Mouse (Mus musculus): ENCODE results near the gene H2-Eb2. TPM values are rescaled to one million over a fixed set of nuclear protein-coding genes. Genes with fewer than 3 reads are reported as not detected.

Gene H2-Eb2
- total RNA-seq (2022): not detected

DNA sequence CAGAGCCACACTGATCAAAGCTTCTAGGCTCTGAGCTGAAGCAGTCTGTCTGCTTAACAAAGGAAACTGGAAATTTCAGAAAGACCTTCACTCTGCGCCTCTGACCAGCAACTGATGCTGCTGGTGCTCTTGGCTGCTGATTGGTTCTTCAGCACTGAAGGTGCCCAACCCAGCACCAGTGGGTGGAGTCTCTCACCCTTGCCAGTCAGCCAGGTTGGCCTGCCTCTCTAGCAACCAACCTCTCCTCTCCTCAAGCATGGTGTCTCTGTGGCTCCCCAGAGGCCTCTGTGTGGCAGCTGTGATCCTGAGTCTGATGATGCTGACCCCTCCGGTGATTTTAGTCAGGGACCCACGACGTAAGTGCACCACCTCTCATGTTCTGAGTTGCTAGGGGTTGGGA lies at the start of gene H2-Eb2:
H2-Eb2 (plus strand) TSS at position 230 of the 400 bp plus-strand sequence.
- DNase-seq (ENCODE audit: low spot score in 2 of 2): no peak

DNA sequence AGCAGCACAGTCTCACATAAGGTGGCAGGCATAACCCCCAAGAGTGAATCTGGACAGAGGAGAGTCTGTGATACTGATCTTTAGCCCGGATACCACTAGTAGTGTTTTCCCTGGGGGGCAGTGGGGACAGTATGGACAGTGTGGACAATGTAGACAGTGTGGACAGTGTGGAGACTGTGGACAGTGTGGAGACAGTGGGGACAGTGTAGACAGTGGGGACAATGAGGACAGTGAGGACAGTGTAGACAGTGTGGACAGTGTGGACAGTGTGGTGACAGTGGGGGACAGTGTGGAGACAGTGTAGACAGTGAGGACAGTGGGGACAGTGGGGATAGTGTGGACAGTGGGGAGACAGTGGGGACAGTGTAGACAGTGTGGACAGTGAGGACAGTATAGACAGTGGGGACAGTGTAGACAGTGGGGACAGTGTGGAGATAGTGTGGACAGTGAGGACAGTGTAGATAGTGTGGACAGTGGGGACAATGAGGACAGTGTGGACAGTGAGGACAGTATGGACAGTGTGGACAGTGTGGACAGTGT lies 44.9 kb upstream of the H2-Eb2 start:
- no peak for DNase-seq (ENCODE audit: low spot score in 2 of 2)

DNA sequence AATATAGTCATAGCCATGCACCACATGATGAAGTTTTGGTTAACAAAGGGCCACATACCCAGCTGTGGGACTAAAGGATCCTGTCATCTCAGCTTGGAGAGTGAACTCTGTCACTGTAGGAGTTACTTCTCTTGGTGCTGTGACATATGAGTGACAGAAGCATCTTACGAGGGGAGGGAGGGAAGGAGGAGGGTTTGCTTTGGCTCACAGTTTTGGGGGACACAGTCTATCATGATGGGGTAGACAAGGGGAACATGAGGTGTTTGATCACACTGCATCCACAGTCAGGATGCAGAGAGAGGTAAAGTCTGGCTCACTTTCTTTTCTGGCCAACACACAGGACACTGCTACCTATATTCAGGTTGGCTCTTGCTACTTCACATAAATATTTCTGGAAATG lies 43.6 kb upstream of the H2-Eb2 start:
- DNase-seq (ENCODE audit: low spot score in 2 of 2): no peak

DNA sequence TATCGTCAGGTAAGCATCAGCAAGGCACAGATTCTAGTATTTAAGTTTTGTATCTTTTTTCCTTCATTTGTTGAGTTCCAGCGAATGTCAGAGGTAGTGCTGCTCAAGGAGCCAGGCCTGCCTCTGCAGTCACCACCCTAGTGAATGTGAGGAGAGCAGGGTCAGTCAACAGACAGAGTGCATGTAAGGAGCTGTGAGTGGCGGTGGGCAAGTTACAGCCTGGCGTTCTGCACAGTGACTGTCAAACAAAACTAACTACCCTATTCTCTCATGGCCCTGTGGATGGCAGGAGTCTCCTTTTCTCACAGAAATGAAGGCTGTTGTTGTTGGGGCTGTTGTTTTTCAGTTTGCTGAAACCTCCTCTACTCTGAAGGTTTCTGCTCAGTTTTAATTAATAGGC lies 40.1 kb upstream of the H2-Eb2 start:
- DNase-seq (ENCODE audit: low spot score in 2 of 2): no peak

DNA sequence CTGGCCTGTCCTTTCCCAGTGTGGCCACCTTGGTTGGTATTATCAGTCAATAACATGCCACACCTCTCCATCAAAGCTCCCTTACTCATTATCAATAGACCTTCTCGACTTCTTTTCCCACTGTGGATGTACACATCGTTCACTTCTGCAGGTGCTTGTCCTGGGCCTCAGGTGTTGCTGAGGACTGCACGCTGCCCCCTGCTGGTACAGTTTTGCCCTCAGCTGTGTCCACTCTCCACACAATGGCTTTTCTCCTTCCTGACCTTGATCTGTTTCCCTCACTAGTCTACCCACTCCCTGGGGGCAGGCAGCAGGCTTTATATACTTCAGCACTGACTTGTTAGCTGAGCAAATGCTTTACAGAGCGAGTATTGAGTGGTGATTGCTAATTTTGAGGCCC lies 39.6 kb upstream of the H2-Eb2 start:
- no peak for DNase-seq (ENCODE audit: low spot score in 2 of 2)

DNA sequence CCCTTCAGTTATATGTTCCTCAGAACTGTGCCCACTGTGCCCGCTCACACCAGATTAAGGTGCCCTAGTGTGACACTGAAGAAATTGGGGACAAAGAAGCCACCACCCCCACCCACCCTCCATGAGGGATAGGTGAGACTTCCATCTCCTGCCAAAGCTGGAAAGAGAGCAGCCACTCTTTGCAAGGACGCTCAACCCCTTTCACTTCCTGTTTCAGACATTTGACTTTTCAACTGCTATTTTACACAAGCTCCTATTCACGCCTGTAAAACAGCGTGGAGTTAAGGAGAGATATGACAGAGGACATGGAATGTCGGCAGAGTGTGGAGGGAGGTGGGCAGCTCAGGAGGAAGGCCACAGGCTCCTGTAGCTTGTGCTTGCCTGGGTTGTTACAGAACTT lies 39.0 kb upstream of the H2-Eb2 start:
- no peak for DNase-seq (ENCODE audit: low spot score in 2 of 2)

DNA sequence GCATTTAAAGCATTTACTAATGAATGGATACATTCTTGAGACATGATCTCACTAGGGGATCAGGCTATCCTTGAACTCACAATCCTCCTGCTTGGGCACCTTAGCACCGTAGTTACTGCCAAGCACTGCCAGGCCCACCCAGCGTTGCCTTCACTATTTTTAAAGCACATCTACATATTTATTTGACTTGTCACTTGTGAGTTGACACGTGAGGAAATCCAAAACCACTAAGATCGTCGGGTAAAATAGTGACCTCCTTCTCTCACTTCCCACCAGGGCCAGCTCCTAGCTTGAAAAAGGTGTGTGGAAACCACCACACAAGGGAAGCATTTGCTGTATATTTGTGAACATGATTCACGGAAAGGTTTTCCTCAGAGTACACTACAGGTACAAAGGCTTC lies 38.5 kb upstream of the H2-Eb2 start:
- no peak for DNase-seq (ENCODE audit: low spot score in 2 of 2)

DNA sequence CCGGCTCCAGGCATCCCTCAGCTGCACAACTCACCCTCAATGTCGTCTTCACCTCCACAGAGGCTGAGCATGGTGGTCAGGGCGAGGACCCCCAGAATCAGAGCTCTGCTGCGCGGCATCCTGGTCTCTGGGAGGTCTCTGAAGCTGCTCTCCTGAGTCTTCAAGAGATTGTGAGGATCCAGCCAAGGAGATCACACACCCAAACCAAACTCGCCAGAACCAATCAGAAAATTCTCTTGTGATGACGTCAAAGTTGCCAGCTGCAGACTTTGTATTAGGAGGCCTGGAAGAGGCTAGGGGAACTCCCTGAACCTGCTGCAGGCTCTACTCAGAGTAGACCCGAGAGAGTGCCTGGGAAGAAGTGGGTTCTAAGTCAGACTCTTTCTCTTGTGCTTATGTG lies 37.8 kb upstream of the H2-Eb2 start, which contains the start of gene H2-Aa:
H2-Aa (minus strand) TSS at position 176 of the 400 bp plus-strand sequence.
- DNase-seq (ENCODE audit: low spot score in 2 of 2): peak; percentile 76 to 80

DNA sequence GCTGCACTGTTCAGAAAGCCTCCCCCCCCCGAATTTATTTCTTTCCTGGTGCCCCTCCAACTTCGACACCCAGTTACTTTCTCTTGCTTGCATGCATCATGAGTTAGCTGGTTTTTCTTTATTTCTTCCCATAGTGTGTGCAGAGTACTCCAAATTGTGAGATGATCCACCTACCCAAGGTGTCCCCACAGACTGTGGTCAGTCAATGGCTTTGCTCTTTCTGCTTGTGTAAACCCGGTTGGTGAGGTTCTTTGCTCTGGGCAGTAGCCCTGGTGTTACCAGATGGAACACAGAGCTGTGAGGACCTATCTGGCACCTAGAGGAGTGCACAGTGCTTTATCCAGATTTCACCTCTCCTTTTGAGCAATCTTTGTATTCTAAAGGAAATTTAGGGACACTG lies 37.3 kb upstream of the H2-Eb2 start:
- DNase-seq (ENCODE audit: low spot score in 2 of 2): no peak

DNA sequence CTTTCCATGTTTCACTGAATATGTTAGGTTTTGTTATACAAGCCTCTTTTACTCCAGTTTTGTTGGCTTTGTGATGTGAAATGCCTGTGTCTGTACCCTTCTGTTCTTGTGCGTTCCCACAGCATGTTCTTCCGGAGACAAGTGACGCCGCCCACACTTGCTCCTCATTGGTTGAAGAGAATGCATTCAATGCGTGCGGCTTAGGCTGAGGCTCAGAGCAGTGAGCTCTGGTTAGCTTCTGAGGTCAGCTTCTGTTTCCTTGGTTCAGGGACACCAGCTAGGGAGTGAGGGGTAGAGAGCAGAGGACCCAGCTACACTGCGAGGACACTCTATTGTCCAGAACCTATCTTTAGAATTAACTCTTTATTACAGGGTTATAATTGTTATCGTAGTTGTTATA lies 33.9 kb upstream of the H2-Eb2 start:
- DNase-seq (ENCODE audit: low spot score in 2 of 2): peak; percentile 29 to 44

DNA sequence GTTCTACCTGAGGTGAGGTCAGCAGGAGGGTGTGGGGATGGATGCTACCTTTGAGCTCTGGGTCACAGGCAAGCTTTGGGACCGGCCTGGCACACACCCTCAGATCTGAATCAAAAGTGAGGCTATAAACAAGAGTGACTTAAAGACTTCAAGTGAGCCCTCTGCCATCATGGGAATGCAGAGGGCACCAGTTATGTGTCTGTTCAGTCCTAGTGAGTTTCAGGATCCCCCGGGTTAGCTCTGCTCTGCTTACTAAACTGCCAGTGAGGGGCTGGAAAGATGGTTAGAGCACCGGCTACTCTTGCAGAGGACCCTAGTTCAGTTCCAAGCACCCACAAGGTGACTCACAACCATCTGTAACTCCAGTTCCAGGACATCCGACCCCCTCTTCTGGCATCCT lies 32.9 kb upstream of the H2-Eb2 start:
- no peak for DNase-seq (ENCODE audit: low spot score in 2 of 2)

DNA sequence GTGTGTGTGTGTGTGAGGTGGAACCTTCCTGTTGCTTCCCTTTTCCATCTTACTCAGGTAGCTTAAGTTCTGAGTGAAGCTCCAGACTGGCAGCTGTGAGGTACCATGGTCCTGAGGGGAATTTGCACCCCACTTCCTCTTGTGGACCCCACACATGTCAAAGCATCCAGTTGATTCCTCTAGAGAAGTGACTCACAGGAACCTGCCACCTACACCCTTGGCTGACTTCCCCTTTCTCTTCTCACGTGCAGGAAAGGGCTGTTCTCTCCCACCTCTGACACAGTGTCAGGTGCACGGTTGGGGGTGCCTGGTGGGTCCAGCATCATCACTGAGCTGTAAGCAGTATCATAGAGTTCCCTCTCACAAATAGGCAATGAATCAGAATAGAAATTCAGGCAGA lies 31.9 kb upstream of the H2-Eb2 start:
- no peak for DNase-seq (ENCODE audit: low spot score in 2 of 2)

DNA sequence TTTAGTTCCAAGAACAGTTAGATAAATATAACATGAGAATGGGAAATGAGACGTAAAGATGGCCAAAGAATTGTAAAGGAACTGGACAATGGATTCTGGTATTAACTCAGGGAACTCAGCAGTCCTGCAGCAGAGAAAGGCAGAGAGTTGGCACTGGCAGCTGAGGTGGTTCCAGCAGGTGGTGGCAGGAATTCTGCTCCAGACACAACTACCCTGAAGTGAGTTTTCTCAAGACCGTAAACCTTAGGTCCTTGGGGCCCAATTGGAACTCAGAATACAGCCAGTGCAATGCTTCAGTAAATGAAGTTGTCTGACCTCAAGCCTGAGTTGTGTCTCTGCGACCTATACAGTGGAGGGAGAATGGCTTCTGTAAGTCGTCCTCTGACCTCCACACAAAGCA lies 31.2 kb upstream of the H2-Eb2 start:
- no peak for DNase-seq (ENCODE audit: low spot score in 2 of 2)

DNA sequence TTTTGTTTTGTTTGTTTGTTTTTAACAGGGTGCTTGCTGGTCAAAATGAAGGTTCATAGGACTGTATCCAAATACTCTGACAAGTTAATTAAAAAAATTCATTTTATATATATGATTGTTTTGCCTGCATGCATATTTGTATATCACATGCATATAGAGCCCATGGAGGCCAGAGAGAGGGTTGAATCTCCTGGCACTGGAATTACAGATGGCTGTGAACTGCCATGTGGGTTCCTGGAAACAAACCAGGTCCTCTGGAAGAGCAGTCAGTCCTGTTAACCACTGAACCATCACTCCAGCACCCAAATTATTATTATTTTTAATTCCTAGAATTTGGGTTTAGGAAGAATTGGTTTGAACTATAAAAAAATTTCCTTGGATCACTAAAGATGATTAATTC lies 30.2 kb upstream of the H2-Eb2 start:
- no peak for DNase-seq (ENCODE audit: low spot score in 2 of 2)

DNA sequence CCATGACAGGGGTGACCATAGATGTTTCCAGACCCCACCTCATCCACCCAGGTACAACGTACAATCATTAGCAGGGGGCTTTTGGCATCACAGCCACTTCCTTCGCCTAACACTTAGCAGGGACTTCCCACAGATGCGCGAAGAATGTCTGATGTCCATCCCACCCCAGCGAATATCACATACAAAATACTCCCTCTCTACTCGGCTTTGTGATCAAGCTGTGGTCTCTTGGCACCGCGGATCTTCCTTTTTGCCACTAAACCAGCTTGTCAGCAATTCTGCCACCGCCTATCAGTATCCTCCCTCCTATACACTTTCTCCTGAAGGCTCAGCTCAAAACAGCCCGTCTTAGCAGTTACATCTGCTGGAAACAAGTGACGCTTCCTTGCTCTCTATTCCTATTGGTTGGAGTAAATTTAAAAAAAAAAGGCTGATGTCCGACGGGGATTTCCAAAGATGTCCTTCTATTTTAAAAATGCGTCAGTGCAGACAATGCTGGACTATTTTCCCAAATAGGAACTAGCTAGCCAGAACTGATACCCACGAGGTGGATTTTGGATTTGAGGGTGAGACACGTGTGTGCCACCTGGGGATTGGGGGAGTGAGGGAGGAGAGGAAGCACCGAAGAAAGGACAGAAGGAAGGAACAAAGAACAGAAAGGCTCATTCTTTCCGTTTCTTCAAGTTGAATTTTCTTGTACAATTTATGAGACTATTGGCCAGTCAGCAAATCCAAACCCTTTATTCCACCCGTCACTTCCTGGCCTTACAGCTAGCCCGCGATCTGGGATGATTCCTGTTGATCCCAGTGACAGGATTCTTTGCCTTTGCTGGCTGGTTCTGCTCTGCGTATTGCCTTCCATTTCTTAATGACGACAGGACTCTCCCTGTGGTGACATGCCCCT lies 29.3 kb upstream of the H2-Eb2 start:
- no peak for DNase-seq (ENCODE audit: low spot score in 2 of 2)

DNA sequence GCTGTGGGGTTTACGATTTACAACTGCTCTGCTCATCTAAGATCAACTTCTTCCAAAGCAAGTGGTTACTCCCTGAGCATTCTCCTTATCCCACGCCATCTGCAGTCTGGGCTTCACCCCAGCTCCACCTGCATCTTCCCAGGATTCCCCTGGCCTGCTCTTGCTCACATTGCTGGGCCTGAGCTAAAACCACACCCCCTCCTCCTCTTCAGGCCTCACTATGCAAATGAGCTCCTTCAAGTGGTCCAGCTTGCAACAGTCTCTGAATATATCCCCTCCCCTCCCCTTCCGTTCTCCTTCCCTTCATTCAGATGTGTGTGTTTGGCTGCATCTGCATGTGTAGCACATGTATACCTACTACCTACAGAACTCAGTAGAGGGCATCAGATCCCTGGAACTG lies 26.1 kb upstream of the H2-Eb2 start:
- DNase-seq (ENCODE audit: low spot score in 2 of 2): no peak

DNA sequence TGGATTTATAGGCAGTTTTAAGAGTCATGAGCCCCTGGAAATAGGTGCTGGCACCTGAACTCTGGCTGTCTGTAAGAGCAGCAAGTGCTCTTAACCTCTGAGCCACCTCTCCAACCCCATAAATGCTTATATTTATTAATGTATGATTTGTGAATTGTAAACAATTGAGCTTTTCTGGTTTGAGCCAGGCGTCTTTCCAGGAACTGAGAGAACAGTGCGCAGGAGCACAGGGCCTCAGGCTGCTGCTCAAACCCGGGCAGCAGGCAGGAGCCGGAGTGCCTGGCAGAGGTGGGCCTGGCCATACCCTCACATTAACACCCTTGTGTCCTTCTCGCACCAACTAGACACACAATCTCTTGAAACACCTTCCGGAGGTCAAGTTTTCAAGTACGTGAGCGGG lies 25.4 kb upstream of the H2-Eb2 start:
- no peak for DNase-seq (ENCODE audit: low spot score in 2 of 2)

DNA sequence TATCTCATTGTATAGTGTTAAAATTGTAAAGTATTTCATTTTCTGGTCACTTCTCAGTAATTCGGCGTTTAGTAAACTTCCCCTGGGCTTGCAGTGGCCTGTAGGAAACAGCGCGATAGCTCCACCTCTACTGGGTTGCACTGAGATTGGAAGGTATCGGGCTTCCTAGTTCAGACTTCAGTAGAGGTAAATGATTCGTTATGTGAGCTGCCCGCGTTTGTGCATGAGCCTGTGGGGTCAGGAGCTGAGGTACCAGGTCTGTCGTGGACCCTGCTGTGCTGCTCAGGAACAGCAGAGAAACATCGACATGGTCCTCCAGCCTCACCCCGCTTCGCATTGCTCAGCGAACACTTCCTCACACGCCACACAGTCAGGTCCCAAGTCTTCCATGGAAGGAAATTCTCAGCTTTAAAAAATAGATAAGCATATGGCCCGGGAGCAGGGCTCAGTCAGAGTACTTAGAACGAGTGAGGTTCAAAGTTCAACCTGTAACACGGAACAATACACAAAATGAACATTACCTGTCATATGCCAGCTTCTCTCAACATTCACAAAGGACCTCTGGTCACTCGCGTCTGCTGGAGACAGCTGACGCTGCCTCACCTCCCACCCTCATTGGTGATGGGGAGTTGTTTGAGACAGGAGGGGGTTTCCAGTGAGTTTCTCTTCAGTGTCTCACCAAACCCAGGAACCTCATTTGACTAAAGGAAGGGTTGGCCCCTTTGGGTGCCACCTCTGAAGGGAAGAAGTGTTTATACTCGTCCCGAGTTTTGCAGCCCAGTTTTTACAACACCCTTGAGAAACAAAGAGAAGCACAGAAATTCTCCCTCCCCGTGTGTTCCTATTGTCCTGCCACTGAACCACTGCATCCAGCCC lies 24.5 kb upstream of the H2-Eb2 start:
- no peak for DNase-seq (ENCODE audit: low spot score in 2 of 2)

DNA sequence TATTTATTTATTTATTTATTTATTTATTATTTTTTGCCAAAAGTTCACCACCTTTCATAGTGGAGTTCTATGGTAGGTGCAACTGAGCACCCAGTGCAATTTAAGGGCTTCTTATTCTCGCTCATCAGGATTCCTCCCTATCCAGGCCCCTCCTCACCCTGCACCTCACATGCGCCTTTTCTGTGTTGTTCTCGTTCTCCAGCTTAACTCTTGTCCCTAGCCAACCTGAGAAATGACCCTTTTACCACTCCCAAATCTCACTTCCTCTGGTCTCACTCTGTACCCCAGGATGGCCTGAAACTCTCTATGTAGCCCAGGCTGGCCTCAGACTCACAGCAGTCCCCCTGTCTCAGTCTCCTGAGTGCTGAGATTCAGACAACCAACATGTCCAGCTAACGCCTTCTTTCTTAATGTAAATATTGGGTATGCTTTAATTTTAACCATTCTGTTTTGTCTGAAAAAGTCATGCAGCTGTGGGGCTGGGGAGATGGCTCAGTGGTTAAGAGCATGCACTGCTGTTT lies 23.7 kb upstream of the H2-Eb2 start:
- DNase-seq (ENCODE audit: low spot score in 2 of 2): no peak

DNA sequence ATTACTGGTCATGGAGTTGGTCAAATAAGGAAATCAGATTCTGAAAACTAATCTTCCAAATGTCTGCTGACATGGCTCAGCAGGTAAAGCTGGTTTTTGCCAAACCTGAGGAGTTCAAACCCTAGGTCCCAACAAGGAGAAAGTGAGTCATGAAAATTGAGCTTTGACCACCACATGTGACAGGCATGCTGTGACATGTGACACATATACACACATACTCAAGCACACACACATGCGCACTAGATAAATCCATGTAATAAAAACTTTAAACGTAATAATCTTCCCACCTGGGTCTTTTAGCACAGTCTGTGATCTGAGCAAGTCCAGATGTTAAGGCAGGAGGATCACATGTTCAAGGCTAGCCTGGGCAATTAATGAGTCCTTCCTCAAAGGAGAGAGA lies 21.7 kb upstream of the H2-Eb2 start:
- DNase-seq (ENCODE audit: low spot score in 2 of 2): no peak

DNA sequence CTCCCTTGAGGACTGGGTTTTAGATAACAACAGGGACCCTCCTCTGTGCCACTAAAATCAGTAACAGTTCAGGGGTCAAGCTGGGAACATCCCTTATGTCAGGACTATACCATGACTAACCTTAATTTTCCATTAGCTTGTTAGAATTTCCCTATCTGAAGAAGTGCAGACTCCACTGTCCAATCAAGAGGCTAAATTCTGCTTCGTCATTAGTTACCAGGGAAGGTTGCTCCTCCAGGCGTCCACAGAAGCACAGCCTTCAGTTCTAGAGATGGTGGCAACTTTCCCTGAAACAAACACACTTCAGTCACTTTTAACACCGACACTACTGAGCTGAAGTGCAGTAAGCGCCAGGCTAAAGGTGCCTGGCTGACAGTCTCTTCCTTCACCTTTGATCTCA lies 20.7 kb upstream of the H2-Eb2 start:
- peak in 1 of 2 experiments; percentile 36 for DNase-seq (ENCODE audit: low spot score in 2 of 2)

Data from gastrocnemius, adult 8-10 months (tissue).